Mouse (Mus musculus) 3134 (cell line): ENCODE measurements around the gene Fam71a.

Source experiments
- DNase-seq: peaks from one replicate; pipeline ENCODE4 v3.0.0-alpha.2; 2011; ENCODE audit warnings: low spot score; ENCODE audit not compliant: insufficient read length; ENCODE audit errors: extremely low read depth

Gene Fam71a

DNA sequence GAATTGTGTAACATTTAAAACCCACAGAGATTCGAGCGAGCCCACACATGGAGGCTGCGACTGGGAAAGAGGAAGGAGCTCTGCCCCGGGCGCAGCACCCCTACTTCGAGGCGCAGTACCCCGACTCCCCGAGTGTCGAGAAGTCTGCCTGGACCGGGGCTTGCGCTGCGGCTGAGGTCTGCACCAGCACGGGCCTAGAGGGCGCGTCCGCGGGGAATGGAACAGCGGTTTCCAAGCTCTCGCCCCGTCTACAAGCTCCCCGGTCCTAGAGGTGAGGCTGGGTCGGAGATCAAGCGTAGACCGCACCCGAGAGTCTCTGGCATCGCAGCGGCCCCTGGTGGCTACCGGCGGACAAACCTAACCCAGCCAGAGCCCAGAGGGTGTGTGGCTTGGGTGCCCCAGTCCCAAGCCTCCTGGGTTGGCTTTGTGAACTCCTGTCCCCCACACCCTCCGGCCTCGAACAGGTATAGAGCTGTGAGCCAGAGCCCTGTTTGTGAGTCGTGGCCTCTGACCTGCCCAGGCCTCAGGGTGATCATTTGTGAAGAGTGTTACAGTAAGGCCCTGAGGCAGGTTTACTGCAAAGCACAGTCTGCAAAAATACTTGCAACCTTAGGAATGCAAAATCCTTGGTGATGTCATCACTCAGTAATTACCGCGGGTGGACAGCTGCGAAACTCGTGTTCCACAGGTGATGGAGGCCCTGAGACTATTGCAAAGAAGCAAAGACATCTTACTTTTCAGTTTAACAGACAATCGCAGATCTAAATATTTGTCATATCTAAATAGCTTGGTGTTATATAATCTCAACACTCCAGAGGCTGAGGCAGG is 38.6 kb downstream of the Fam71a start:
- peak; percentile 58 for DNase-seq

DNA sequence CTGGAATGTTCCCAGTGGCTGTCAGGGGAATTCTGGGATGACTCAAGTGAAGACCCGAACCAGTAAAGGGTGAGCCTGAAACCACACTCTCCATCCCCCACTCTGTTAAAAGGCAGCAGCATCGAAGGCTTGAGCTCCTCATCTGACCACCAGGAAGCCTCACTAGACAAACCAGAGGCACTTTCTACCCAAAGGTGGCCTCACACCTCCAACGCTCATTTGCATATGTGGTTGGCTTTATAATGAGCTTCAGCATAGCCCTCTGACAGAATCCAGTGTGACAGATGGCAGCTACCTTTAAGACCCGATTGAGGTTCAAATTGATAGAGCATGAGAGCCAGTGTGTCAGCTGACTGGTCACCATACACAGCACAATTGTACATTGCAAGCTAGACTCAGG is 40.3 kb downstream of the Fam71a start:
- no peak for DNase-seq

- peak; percentile 35 for DNase-seq
Observed at GRCm38 (mm10) chr1:191123696-191124095, 40.9 kb downstream of the Fam71a start.

DNA sequence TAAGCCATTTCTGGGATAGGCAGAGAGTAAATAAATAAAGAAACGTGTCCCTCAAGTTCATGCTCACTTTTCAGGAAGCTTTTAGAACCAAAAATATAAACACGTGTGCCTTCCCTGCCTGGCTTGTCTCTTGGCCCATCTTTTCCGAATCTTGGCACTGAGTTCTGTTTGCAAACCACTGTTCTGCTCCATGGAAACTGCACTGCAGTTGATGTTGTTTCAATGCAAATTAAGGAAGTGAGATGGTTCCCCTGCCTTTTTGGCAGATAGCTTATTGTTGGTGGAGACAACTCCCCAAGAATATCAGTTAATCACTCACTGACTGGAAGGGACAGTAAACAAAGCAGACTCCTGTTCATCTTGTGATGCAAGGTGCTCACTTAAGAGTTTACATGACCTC is 41.9 kb downstream of the Fam71a start:
- DNase-seq, result no peak

DNA sequence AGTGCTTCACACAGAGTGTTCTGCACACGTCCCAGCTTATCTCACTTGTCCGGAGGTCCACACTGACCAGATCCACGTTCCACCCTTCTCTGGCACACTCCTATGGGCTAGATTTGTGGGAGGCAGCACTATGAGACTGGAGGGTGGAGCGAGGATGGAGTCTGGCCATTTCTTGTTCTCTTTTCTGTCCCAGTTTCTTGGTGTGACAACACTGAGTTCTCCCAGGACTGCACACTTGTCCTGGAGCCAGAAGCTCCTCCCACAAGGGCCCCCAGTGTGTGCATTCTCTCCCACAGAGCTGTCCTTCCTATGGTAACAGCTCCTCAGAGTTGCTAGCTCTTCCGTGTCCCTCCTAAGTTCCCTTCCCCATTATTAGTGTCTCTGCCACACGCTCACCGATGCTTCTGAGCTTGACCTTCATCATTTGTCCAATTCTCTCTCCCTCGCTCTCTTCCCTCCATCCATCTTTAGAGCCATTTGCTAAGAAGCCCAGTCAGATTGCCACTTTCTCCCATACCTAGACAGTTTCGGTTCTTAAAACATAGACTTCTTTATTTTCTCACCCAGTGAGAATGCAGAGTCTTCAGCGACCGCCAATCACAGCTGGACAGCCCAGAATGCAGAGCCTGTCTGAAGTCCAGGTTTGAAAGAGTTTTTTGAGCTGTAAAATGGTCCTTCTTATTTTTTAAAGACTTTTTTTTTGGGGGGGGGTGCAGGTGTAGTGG is 48.9 kb downstream of the Fam71a start:
- DNase-seq, result no peak

DNA sequence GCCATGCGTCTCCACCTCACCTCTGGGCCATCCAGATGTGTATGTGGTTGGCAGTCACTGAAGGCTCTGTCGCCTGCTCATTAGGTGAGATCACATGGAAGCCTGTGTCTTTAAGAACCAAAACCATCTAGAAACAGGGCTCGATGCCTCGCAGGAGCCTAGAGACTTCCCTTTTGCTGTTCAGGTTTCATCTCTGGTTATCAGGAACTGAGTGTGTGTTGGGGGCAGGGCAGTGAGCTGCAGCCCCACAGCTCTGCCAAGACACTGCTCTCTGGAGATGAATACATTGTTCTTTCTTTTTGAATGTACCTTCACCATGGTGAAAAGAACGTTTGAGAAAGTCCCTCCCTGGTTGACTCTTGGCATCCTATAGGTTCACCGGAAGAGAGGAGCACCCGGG is 49.7 kb downstream of the Fam71a start:
- DNase-seq, result no peak
